ENCODE assay signal across 15 mouse cellular contexts in genomic region chr12:115604951-115605350, GRCm38 (mm10).
DNase-seq lines count a peak whose midpoint lies in the region; ATAC-seq and TF ChIP-seq lines count a peak whose summit lies in the region.
"Had no signal": no experiment of that assay in that cellular context is flagged by ENCODE, and none has a peak within 500 bp of the region (broad histone marks: within the 10 kb centered on the region; RNA-seq: fewer than 3 reads in every experiment).

No protein-coding gene starts in this region.

- in situ Hi-C loops in CH12.LX (cut with MboI; ENCODE audit: low pct_ligation_motif_present, low pct_unique_long_range_greater_than_20kb, low sequenced_read_pairs), result no loop called here

- no peaks in the 10 kb centered on the region for H3K4me1 ChIP-seq in CH12.LX (ENCODE audit: control insufficient read depth in 1 of 2, insufficient read depth in 2 of 2)
- H3K4me1 ChIP-seq in hindbrain, embryonic 16.5 days (ENCODE audit: control insufficient read depth, insufficient read depth, low read depth, low read length), result no peaks in the 10 kb centered on the region
- no peaks in the 10 kb centered on the region for H3K4me1 ChIP-seq in neural tube, embryonic 15.5 days
- H3K4me1 ChIP-seq: embryonic facial prominence, embryonic 13.5 days; midbrain, embryonic 12.5 days had no signal

- peak; percentile 19 for TF ChIP-seq RAD21 in CH12.LX (IDR thresholded peaks at IDR 0.05; ENCODE audit: low read depth, low read length)

- ATAC-seq in hindbrain, embryonic 16.5 days, result no peak
- no peak for ATAC-seq in neural tube, embryonic 15.5 days (ENCODE audit: low FRiP score)
- ATAC-seq: forebrain, embryonic 14.5 days had no signal

- peaks cover 2% of the 10 kb centered on the region for H3K27me3 ChIP-seq in CH12.LX (replicated peaks)
- no peaks in the 10 kb centered on the region for H3K27me3 ChIP-seq in hindbrain, embryonic 16.5 days (replicated peaks; ENCODE audit: control insufficient read depth, insufficient read depth, low read length)
- H3K27me3 ChIP-seq in neural tube, embryonic 15.5 days (replicated peaks), result no peaks in the 10 kb centered on the region
- H3K27me3 ChIP-seq: embryonic facial prominence, embryonic 13.5 days; midbrain, embryonic 12.5 days had no signal

- H3K79me2 ChIP-seq in CH12.LX (replicated peaks; ENCODE audit: control insufficient read depth, extremely low read depth, insufficient read depth, poor library complexity, severe bottlenecking), result no peaks in the 10 kb centered on the region

- H3K9ac ChIP-seq in CH12.LX (ENCODE audit: insufficient read depth, low read depth), result no peak overlapping the region
- no peak overlapping the region for H3K9ac ChIP-seq in hindbrain, embryonic 16.5 days (ENCODE audit: low read depth, low read length)
- no peak overlapping the region for H3K9ac ChIP-seq in neural tube, embryonic 15.5 days (replicated peaks)
- H3K9ac ChIP-seq: embryonic facial prominence, embryonic 13.5 days; hindbrain, embryonic 14.5 days; midbrain, embryonic 12.5 days had no signal

- no peak for TF ChIP-seq POLR2A in CH12.LX (IDR thresholded peaks at IDR 0.05; ENCODE audit: low read depth, low read length)

- no peak overlapping the region for H3K27ac ChIP-seq in CH12.LX (ENCODE audit: insufficient read depth, low read depth)
- no peak overlapping the region for H3K27ac ChIP-seq in hindbrain, embryonic 16.5 days (ENCODE audit: low read depth, low read length)
- H3K27ac ChIP-seq in neural tube, embryonic 15.5 days (replicated peaks), result no peak overlapping the region
- H3K27ac ChIP-seq: embryonic facial prominence, embryonic 13.5 days; hindbrain, embryonic 14.5 days; midbrain, embryonic 12.5 days had no signal

- H3K4me2 ChIP-seq in CH12.LX (ENCODE audit: insufficient read depth, low read depth, poor library complexity, severe bottlenecking), result no peak overlapping the region
- H3K4me2 ChIP-seq in hindbrain, embryonic 16.5 days (ENCODE audit: low read length), result no peak overlapping the region
- H3K4me2 ChIP-seq in neural tube, embryonic 15.5 days, result no peak overlapping the region
- H3K4me2 ChIP-seq: embryonic facial prominence, embryonic 13.5 days; hindbrain, embryonic 14.5 days; midbrain, embryonic 12.5 days had no signal

- 50% methylated on average over 3 of the region's 3 CpGs for WGBS in hindbrain, embryonic 16.5 days
- WGBS in neural tube, embryonic 15.5 days, result 46% methylated on average over 3 of the region's 3 CpGs

- dilution Hi-C loops in CH12.LX (cut with MboI; ENCODE audit: extremely low pct_ligation_motif_present, extremely low pct_unique_long_range_greater_than_20kb, low sequenced_read_pairs), result no loop called here

- H3K36me3 ChIP-seq in CH12.LX (replicated peaks in 1 of 2; ENCODE audit: control insufficient read depth in 1 of 2, insufficient read depth in 1 of 2, low read length in 1 of 2), result no peaks in the 10 kb centered on the region
- H3K36me3 ChIP-seq in hindbrain, embryonic 16.5 days (ENCODE audit: control insufficient read depth, insufficient read depth, low read length), result no peaks in the 10 kb centered on the region
- no peaks in the 10 kb centered on the region for H3K36me3 ChIP-seq in neural tube, embryonic 15.5 days
- H3K36me3 ChIP-seq: embryonic facial prominence, embryonic 13.5 days; midbrain, embryonic 12.5 days had no signal

- H3K9me3 ChIP-seq in CH12.LX (replicated peaks; ENCODE audit: low read length), result no peaks in the 10 kb centered on the region
- peaks cover 9% of the 10 kb centered on the region for H3K9me3 ChIP-seq in hindbrain, embryonic 16.5 days (ENCODE audit: control insufficient read depth, low read length)
- H3K9me3 ChIP-seq in neural tube, embryonic 15.5 days (replicated peaks), result peaks cover 25% of the 10 kb centered on the region

- peak in 1 of 2 experiments; percentile 51; a peak in 2 of 4 replicates for TF ChIP-seq CTCF in CH12.LX (conservative IDR thresholded peaks at IDR 0.05 in 1 of 2, IDR thresholded peaks at IDR 0.05 in 1 of 2; ENCODE audit: low read depth in 2 of 2, low read length in 2 of 2)

- TF ChIP-seq EP300 in CH12.LX (IDR thresholded peaks at IDR 0.05; ENCODE audit: low read length), result no peak

- DNase-seq in CH12.LX (ENCODE audit: extremely low read depth), result peak; percentile 8
- DNase-seq in T-cell, adult 2 months (ENCODE audit: low spot score), result peak; percentile 23
- peak; percentile 29 for DNase-seq in induced T-regulatory cell, adult 2 months (ENCODE audit: low read depth)
- DNase-seq in thymus, postnatal 14 days, result peak; percentile 66
- no peak for DNase-seq in left cerebral cortex, adult 9 months (ENCODE audit: low spot score in 2 of 2)
- DNase-seq in natural killer cell, adult 2 months (ENCODE audit: low spot score in 2 of 2), result no peak
- DNase-seq: cerebellum, postnatal 10 days; gastrocnemius, postnatal 25 days; liver had no signal

- no peak overlapping the region for H3K4me3 ChIP-seq in CH12.LX (replicated peaks in 1 of 3; ENCODE audit: low read depth in 2 of 3, low read length in 2 of 3, poor library complexity in 1 of 3)
- no peak overlapping the region for H3K4me3 ChIP-seq in hindbrain, embryonic 16.5 days (ENCODE audit: low read length)
- H3K4me3 ChIP-seq in neural tube, embryonic 15.5 days (replicated peaks), result no peak overlapping the region
- H3K4me3 ChIP-seq: embryonic facial prominence, embryonic 13.5 days; midbrain, embryonic 12.5 days had no signal

TF ChIP-seq in CH12.LX, 34 proteins besides CTCF, POLR2A, EP300 and RAD21:
- TF ChIP-seq CHD1 (IDR thresholded peaks at IDR 0.05; ENCODE audit: low read depth, low read length), result no peak
- no peak for TF ChIP-seq HCFC1 (IDR thresholded peaks at IDR 0.05; ENCODE audit: low read depth, low read length)
- TF ChIP-seq USF1 (IDR thresholded peaks at IDR 0.05; ENCODE audit: low read depth, low read length), result no peak
- TF ChIP-seq USF2 (conservative IDR thresholded peaks at IDR 0.05; ENCODE audit: low read depth, low read length), result no peak
- TF ChIP-seq MYC (IDR thresholded peaks at IDR 0.05; ENCODE audit: low read depth, low read length), result no peak
- TF ChIP-seq RCOR1 (conservative IDR thresholded peaks at IDR 0.05; ENCODE audit: low read depth, low read length), result no peak

Comparison
In these comparisons a context has a peak if more than half of its experiments do, and no peak if none do; other contexts are left out.
1. DNase-seq: peak in CH12.LX (single experiment), T-cell, adult 2 months (single experiment), induced T-regulatory cell, adult 2 months (single experiment) and thymus, postnatal 14 days (single experiment); none in left cerebral cortex, adult 9 months (0 of 2) and natural killer cell, adult 2 months (0 of 2).